Mouse (Mus musculus): ENCODE data around the gene Pkd2l1.
"Not testable (repeated sequence)": the region's sequence is repeated elsewhere in the genome, so short reads cannot be mapped to it uniquely, and the experiment has no call there.

Pkd2l1 gene

GRCm38 (mm10) chr19:44159386-44159785 lies 32.9 kb downstream of the Pkd2l1 start:
- DNase-seq (ENCODE audit: low read depth, low spot score) = no peak

GRCm38 (mm10) chr19:44157005-44157404 lies 35.2 kb downstream of the Pkd2l1 start:
- no peak for DNase-seq (ENCODE audit: low read depth, low spot score)

GRCm38 (mm10) chr19:44153781-44154180 lies 38.5 kb downstream of the Pkd2l1 start:
- DNase-seq (ENCODE audit: low read depth, low spot score) = no peak

GRCm38 (mm10) chr19:44148991-44149390 lies 43.3 kb downstream of the Pkd2l1 start:
- DNase-seq (ENCODE audit: low read depth, low spot score) = no peak

- DNase-seq (ENCODE audit: low read depth, low spot score) = no peak
These were observed 43.9 kb downstream of the Pkd2l1 start for GRCm38 (mm10) chr19:44148345-44148744.

GRCm38 (mm10) chr19:44146951-44147350 lies 45.3 kb downstream of the Pkd2l1 start:
- no peak for DNase-seq (ENCODE audit: low read depth, low spot score)

- no peak for DNase-seq (ENCODE audit: low read depth, low spot score)
These were observed 45.7 kb downstream of the Pkd2l1 start for GRCm38 (mm10) chr19:44146568-44146879.

GRCm38 (mm10) chr19:44145702-44146567 lies 46.3 kb downstream of the Pkd2l1 start, which contains the start of gene Bloc1s2:
Gene Bloc1s2 (minus strand): TSS chr19:44146446.
- peak; percentile 83 for DNase-seq (ENCODE audit: low read depth, low spot score)

- no peak for DNase-seq (ENCODE audit: low read depth, low spot score)
These were observed 47.9 kb downstream of the Pkd2l1 start for GRCm38 (mm10) chr19:44144366-44144765.

GRCm38 (mm10) chr19:44135960-44136485 lies 56.2 kb downstream of the Pkd2l1 start:
- DNase-seq (ENCODE audit: low read depth, low spot score) = no peak

GRCm38 (mm10) chr19:44135072-44135959 lies 56.9 kb downstream of the Pkd2l1 start, which contains the start of gene Cwf19l1:
Gene Cwf19l1 (minus strand): TSS chr19:44135876.
- DNase-seq (ENCODE audit: low read depth, low spot score) = peak; percentile 92

- no peak for DNase-seq (ENCODE audit: low read depth, low spot score)
These were observed 59.3 kb downstream of the Pkd2l1 start for GRCm38 (mm10) chr19:44132917-44133316.

GRCm38 (mm10) chr19:44128560-44128959 lies 63.7 kb downstream of the Pkd2l1 start:
- DNase-seq (ENCODE audit: low read depth, low spot score) = no peak

GRCm38 (mm10) chr19:44127729-44128497 lies 64.3 kb downstream of the Pkd2l1 start:
- no peak for DNase-seq (ENCODE audit: low read depth, low spot score)

GRCm38 (mm10) chr19:44121137-44121536 lies 71.1 kb downstream of the Pkd2l1 start:
- no peak for DNase-seq (ENCODE audit: low read depth, low spot score)

- DNase-seq (ENCODE audit: low read depth, low spot score) = not testable (repeated sequence)
These were observed 71.6 kb downstream of the Pkd2l1 start for GRCm38 (mm10) chr19:44120686-44121085.

GRCm38 (mm10) chr19:44117793-44118192 lies 74.4 kb downstream of the Pkd2l1 start:
- no peak for DNase-seq (ENCODE audit: low read depth, low spot score)

- peak; percentile 30 for DNase-seq (ENCODE audit: low read depth, low spot score)
These were observed 80.5 kb downstream of the Pkd2l1 start for GRCm38 (mm10) chr19:44111706-44112105.

- DNase-seq (ENCODE audit: low read depth, low spot score) = no peak
These were observed 81.9 kb downstream of the Pkd2l1 start for GRCm38 (mm10) chr19:44110356-44110755.

GRCm38 (mm10) chr19:44108996-44109395 lies 83.2 kb downstream of the Pkd2l1 start:
- DNase-seq (ENCODE audit: low read depth, low spot score) = no peak
